Mouse (Mus musculus): ENCODE results near the gene Ltbp1. TPM values are rescaled to one million over a fixed set of nuclear protein-coding genes. Genes with fewer than 3 reads are reported as not detected.
A peak's percentile ranks its signal among the peaks of the same experiment; 100 is the strongest.

The Ltbp1 gene
- polyA plus RNA-seq, 1 experiment from 2014 or later: 29.8 TPM

GRCm38 (mm10) chr17:75082449-75082848, 77.1 kb downstream of the Ltbp1 start:
- ATAC-seq (replicated peaks; ENCODE audit: low FRiP score, low TSS enrichment, low read depth): no peak
- Histone ChIP-seq H3K9me3 (ENCODE audit: control insufficient read depth, low read length) (no peaks in the 10 kb centered on the region), H3K27ac (ENCODE audit: low read depth) (no peak overlapping the region), H3K36me3 (ENCODE audit: control insufficient read depth, insufficient read depth, low read length) (no peaks in the 10 kb centered on the region), H3K4me3 (ENCODE audit: low read depth, low read length) (no peak overlapping the region), H3K27me3 (replicated peaks; ENCODE audit: control insufficient read depth, insufficient read depth, low read length) (no peaks in the 10 kb centered on the region), H3K4me1 (replicated peaks; ENCODE audit: control insufficient read depth, insufficient read depth, low read length) (peaks cover 5% of the 10 kb centered on the region; the same call in 1 of the 2 replicates), H3K9ac (ENCODE audit: low read length) (no peak overlapping the region), H3K4me2 (ENCODE audit: low read length) (no peak overlapping the region)
- no peak for DNase-seq (ENCODE audit: low spot score)

GRCm38 (mm10) chr17:75087296-75087941, 82.1 kb downstream of the Ltbp1 start:
- DNase-seq (ENCODE audit: low spot score) (peak; percentile 60), ATAC-seq (replicated peaks; ENCODE audit: low FRiP score, low TSS enrichment, low read depth) (peak; percentile 67)
- Histone ChIP-seq H3K9ac (ENCODE audit: low read length) (no peak overlapping the region), H3K9me3 (ENCODE audit: control insufficient read depth, low read length) (no peaks in the 10 kb centered on the region), H3K4me1 (replicated peaks; ENCODE audit: control insufficient read depth, insufficient read depth, low read length) (peaks cover 12% of the 10 kb centered on the region; the same call in 1 of the 2 replicates), H3K4me3 (ENCODE audit: low read depth, low read length) (no peak overlapping the region), H3K27ac (ENCODE audit: low read depth) (peak overlapping the region; percentile 54), H3K27me3 (replicated peaks; ENCODE audit: control insufficient read depth, insufficient read depth, low read length) (no peaks in the 10 kb centered on the region), H3K4me2 (ENCODE audit: low read length) (peak overlapping the region; percentile 26), H3K36me3 (ENCODE audit: control insufficient read depth, insufficient read depth, low read length) (no peaks in the 10 kb centered on the region)
- 15% methylated on average over 10 of the region's 10 CpGs for WGBS

- no peaks in the 10 kb centered on the region for H3K27me3 ChIP-seq (replicated peaks; ENCODE audit: control insufficient read depth, insufficient read depth, low read length)
- no peak overlapping the region for H3K27ac ChIP-seq (ENCODE audit: low read depth)
- no peak overlapping the region for H3K4me2 ChIP-seq (ENCODE audit: low read length)
- no peak for DNase-seq (ENCODE audit: low spot score)
- no peak overlapping the region for H3K9ac ChIP-seq (ENCODE audit: low read length)
- no peak overlapping the region for H3K4me3 ChIP-seq (ENCODE audit: low read depth, low read length)
- H3K4me1 ChIP-seq (replicated peaks; ENCODE audit: control insufficient read depth, insufficient read depth, low read length): peaks cover 12% of the 10 kb centered on the region; the same call in 1 of the 2 replicates
- no peaks in the 10 kb centered on the region for H3K9me3 ChIP-seq (ENCODE audit: control insufficient read depth, low read length)
- WGBS: 37% methylated on average over 4 of the region's 4 CpGs
- no peaks in the 10 kb centered on the region for H3K36me3 ChIP-seq (ENCODE audit: control insufficient read depth, insufficient read depth, low read length)
- no peak for ATAC-seq (replicated peaks; ENCODE audit: low FRiP score, low TSS enrichment, low read depth)
These were observed 82.9 kb downstream of the Ltbp1 start for GRCm38 (mm10) chr17:75088232-75088631.

GRCm38 (mm10) chr17:75088727-75089126, 83.4 kb downstream of the Ltbp1 start:
- ATAC-seq (replicated peaks; ENCODE audit: low FRiP score, low TSS enrichment, low read depth) (no peak), DNase-seq (ENCODE audit: low spot score) (no peak)
- Histone ChIP-seq H3K9me3 (ENCODE audit: control insufficient read depth, low read length) (no peaks in the 10 kb centered on the region), H3K4me2 (ENCODE audit: low read length) (no peak overlapping the region), H3K27me3 (replicated peaks; ENCODE audit: control insufficient read depth, insufficient read depth, low read length) (no peaks in the 10 kb centered on the region), H3K4me1 (replicated peaks; ENCODE audit: control insufficient read depth, insufficient read depth, low read length) (peaks cover 12% of the 10 kb centered on the region; the same call in 1 of the 2 replicates), H3K9ac (ENCODE audit: low read length) (no peak overlapping the region), H3K36me3 (ENCODE audit: control insufficient read depth, insufficient read depth, low read length) (no peaks in the 10 kb centered on the region), H3K4me3 (ENCODE audit: low read depth, low read length) (no peak overlapping the region), H3K27ac (ENCODE audit: low read depth) (no peak overlapping the region)
- WGBS: 83% methylated on average over 11 of the region's 11 CpGs

- Histone ChIP-seq H3K4me1 (replicated peaks; ENCODE audit: control insufficient read depth, insufficient read depth, low read length) (peaks cover 12% of the 10 kb centered on the region; the same call in 1 of the 2 replicates), H3K9me3 (ENCODE audit: control insufficient read depth, low read length) (no peaks in the 10 kb centered on the region), H3K36me3 (ENCODE audit: control insufficient read depth, insufficient read depth, low read length) (no peaks in the 10 kb centered on the region), H3K4me2 (ENCODE audit: low read length) (no peak overlapping the region), H3K27ac (ENCODE audit: low read depth) (no peak overlapping the region), H3K9ac (ENCODE audit: low read length) (no peak overlapping the region), H3K27me3 (replicated peaks; ENCODE audit: control insufficient read depth, insufficient read depth, low read length) (no peaks in the 10 kb centered on the region), H3K4me3 (ENCODE audit: low read depth, low read length) (no peak overlapping the region)
- WGBS: 79% methylated on average over 6 of the region's 6 CpGs
- DNase-seq (ENCODE audit: low spot score) (no peak), ATAC-seq (replicated peaks; ENCODE audit: low FRiP score, low TSS enrichment, low read depth) (no peak)
These were observed 85.2 kb downstream of the Ltbp1 start for GRCm38 (mm10) chr17:75090556-75090955.

- Histone ChIP-seq H3K9me3 (ENCODE audit: control insufficient read depth, low read length) (no peaks in the 10 kb centered on the region), H3K27me3 (replicated peaks; ENCODE audit: control insufficient read depth, insufficient read depth, low read length) (no peaks in the 10 kb centered on the region), H3K4me2 (ENCODE audit: low read length) (no peak overlapping the region), H3K4me1 (replicated peaks; ENCODE audit: control insufficient read depth, insufficient read depth, low read length) (peaks cover 2% of the 10 kb centered on the region; the same call in 1 of the 2 replicates), H3K27ac (ENCODE audit: low read depth) (no peak overlapping the region), H3K9ac (ENCODE audit: low read length) (no peak overlapping the region), H3K36me3 (ENCODE audit: control insufficient read depth, insufficient read depth, low read length) (no peaks in the 10 kb centered on the region), H3K4me3 (ENCODE audit: low read depth, low read length) (no peak overlapping the region)
- DNase-seq (ENCODE audit: low spot score): no peak
- 73% methylated on average over 3 of the region's 3 CpGs for WGBS
- ATAC-seq (replicated peaks; ENCODE audit: low FRiP score, low TSS enrichment, low read depth): no peak
These were observed 88.2 kb downstream of the Ltbp1 start for GRCm38 (mm10) chr17:75093563-75093962.

- no peak for ATAC-seq (replicated peaks; ENCODE audit: low FRiP score, low TSS enrichment, low read depth)
- Histone ChIP-seq H3K27me3 (replicated peaks; ENCODE audit: control insufficient read depth, insufficient read depth, low read length) (no peaks in the 10 kb centered on the region), H3K4me2 (ENCODE audit: low read length) (no peak overlapping the region), H3K4me3 (ENCODE audit: low read depth, low read length) (no peak overlapping the region), H3K27ac (ENCODE audit: low read depth) (no peak overlapping the region), H3K9me3 (ENCODE audit: control insufficient read depth, low read length) (no peaks in the 10 kb centered on the region), H3K36me3 (ENCODE audit: control insufficient read depth, insufficient read depth, low read length) (no peaks in the 10 kb centered on the region), H3K4me1 (replicated peaks; ENCODE audit: control insufficient read depth, insufficient read depth, low read length) (no peaks in the 10 kb centered on the region), H3K9ac (ENCODE audit: low read length) (no peak overlapping the region)
- whole genome bisulfite sequencing: 85% methylated on average over 9 of the region's 9 CpGs
- no peak for DNase-seq (ENCODE audit: low spot score)
These were observed 89.2 kb downstream of the Ltbp1 start for GRCm38 (mm10) chr17:75094591-75094990.

- no peak overlapping the region for H3K27ac ChIP-seq (ENCODE audit: low read depth)
- WGBS: 65% methylated on average over 7 of the region's 7 CpGs
- ATAC-seq (replicated peaks; ENCODE audit: low FRiP score, low TSS enrichment, low read depth): no peak
These were observed 91.4 kb downstream of the Ltbp1 start for GRCm38 (mm10) chr17:75096727-75097126.

GRCm38 (mm10) chr17:75097367-75097766, 92.0 kb downstream of the Ltbp1 start:
- Histone ChIP-seq H3K27ac (ENCODE audit: low read depth) (no peak overlapping the region), H3K9ac (ENCODE audit: low read length) (no peak overlapping the region), H3K36me3 (ENCODE audit: control insufficient read depth, insufficient read depth, low read length) (no peaks in the 10 kb centered on the region), H3K27me3 (replicated peaks; ENCODE audit: control insufficient read depth, insufficient read depth, low read length) (no peaks in the 10 kb centered on the region), H3K4me2 (ENCODE audit: low read length) (no peak overlapping the region), H3K4me1 (replicated peaks; ENCODE audit: control insufficient read depth, insufficient read depth, low read length) (no peaks in the 10 kb centered on the region), H3K9me3 (ENCODE audit: control insufficient read depth, low read length) (no peaks in the 10 kb centered on the region), H3K4me3 (ENCODE audit: low read depth, low read length) (no peak overlapping the region)
- ATAC-seq (replicated peaks; ENCODE audit: low FRiP score, low TSS enrichment, low read depth): no peak
- no peak for DNase-seq (ENCODE audit: low spot score)
- WGBS: 65% methylated on average over 3 of the region's 3 CpGs

More at GRCm38 (mm10) chr17:75096727-75097126, 91.4 kb downstream of the Ltbp1 start:
- Histone ChIP-seq H3K4me1 (replicated peaks; ENCODE audit: control insufficient read depth, insufficient read depth, low read length) (no peaks in the 10 kb centered on the region), H3K9me3 (ENCODE audit: control insufficient read depth, low read length) (no peaks in the 10 kb centered on the region), H3K4me2 (ENCODE audit: low read length) (no peak overlapping the region), H3K27me3 (replicated peaks; ENCODE audit: control insufficient read depth, insufficient read depth, low read length) (no peaks in the 10 kb centered on the region), H3K4me3 (ENCODE audit: low read depth, low read length) (no peak overlapping the region), H3K9ac (ENCODE audit: low read length) (no peak overlapping the region), H3K36me3 (ENCODE audit: control insufficient read depth, insufficient read depth, low read length) (no peaks in the 10 kb centered on the region)
- DNase-seq (ENCODE audit: low spot score): no peak

Data from intestine, embryonic 14.5 days (tissue).